ENCODE assay signal across 9 mouse cellular contexts in the genomic region with DNA sequence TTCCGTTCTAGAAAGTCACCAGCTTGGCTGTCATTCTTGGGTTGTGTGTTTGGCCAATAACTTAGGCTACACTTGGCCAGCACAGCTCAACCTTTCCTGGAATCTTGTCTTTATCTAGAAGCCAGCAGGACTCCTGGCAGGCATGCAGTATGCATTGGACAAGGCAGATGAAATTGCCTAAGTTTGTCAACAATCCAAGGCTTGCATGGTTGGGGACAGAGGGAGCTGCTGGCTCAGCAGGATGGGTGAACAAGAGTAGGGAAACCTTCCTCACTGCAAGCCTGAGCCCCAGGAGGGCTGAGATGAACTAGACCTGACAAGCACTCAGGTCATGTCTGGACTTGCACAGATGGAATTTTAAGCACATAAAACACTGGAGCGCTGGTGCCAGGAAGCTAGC.
DNase-seq lines count a peak whose midpoint lies in the region; ATAC-seq and TF ChIP-seq lines count a peak whose summit lies in the region.
"Had no signal": no experiment of that assay in that cellular context is flagged by ENCODE, and none has a peak within 500 bp of the region (broad histone marks: within the 10 kb centered on the region; RNA-seq: fewer than 3 reads in every experiment).

No protein-coding gene starts in this region.

- peak; percentile 69 for ATAC-seq in heart, postnatal 0 days (ENCODE audit: insufficient read depth, low read depth)
- no peak for ATAC-seq in megakaryocyte, adult 5-6 weeks (ENCODE audit: poor library complexity, severe bottlenecking)

- H3K9me3 ChIP-seq in heart, postnatal 0 days (replicated peaks; ENCODE audit: control insufficient read depth, low read length), result no peaks in the 10 kb centered on the region

- H3K4me2 ChIP-seq in heart, postnatal 0 days (ENCODE audit: low read depth, low read length), result no peak overlapping the region

- WGBS in heart, postnatal 0 days, result 43% methylated on average over 2 of the region's 2 CpGs

- TF ChIP-seq EP300 in heart, postnatal 0 days (IDR thresholded peaks at IDR 0.05; ENCODE audit: low read depth), result no peak

- peak overlapping the region; percentile 39; the same call in 1 of the 2 replicates for H3K27ac ChIP-seq in heart, postnatal 0 days (ENCODE audit: low read depth)

- H3K9ac ChIP-seq in heart, postnatal 0 days (replicated peaks; ENCODE audit: low read depth, low read length), result no peak overlapping the region

- no peaks in the 10 kb centered on the region for H3K36me3 ChIP-seq in heart, postnatal 0 days (replicated peaks; ENCODE audit: control insufficient read depth, insufficient read depth, low read length)

- DNase-seq in adrenal gland, adult 2 months, result peak; percentile 73
- no peak for DNase-seq in adrenal gland, adult 18-20 months (ENCODE audit: low spot score in 2 of 2)
- peak; percentile 3 for DNase-seq in thymus, postnatal 4 days
- no peak for DNase-seq in thymus, postnatal 25 days
- peak; percentile 36 for DNase-seq in heart, postnatal 0 days (ENCODE audit: low spot score)
- DNase-seq in skeletal muscle tissue, adult 2 months (ENCODE audit: low read depth, low spot score), result peak; percentile 89
- no peak for DNase-seq in c-Kit-positive CD71-positive TER-119-positive erythroid progenitor cells, embryonic 14.5 days (ENCODE audit: low spot score)
- DNase-seq: thymus, adult 2 months had no signal

- no peak for TF ChIP-seq CTCF in heart, postnatal 0 days (IDR thresholded peaks at IDR 0.05; ENCODE audit: low read depth)

- peaks cover 23% of the 10 kb centered on the region for H3K4me1 ChIP-seq in heart, postnatal 0 days (ENCODE audit: control insufficient read depth, insufficient read depth)

- no peak overlapping the region for H3K4me3 ChIP-seq in heart, postnatal 0 days (ENCODE audit: low read depth, low read length)

- no peaks in the 10 kb centered on the region for H3K27me3 ChIP-seq in heart, postnatal 0 days (ENCODE audit: control insufficient read depth, insufficient read depth, low read length)

Comparison
In these comparisons a context has a peak if more than half of its experiments do, and no peak if none do; other contexts are left out.
1. DNase-seq: peak in adrenal gland, adult 2 months (single experiment), thymus, postnatal 4 days (single experiment), heart, postnatal 0 days (single experiment) and skeletal muscle tissue, adult 2 months (single experiment); none in adrenal gland, adult 18-20 months (0 of 2), thymus, postnatal 25 days (single experiment) and c-Kit-positive CD71-positive TER-119-positive erythroid progenitor cells, embryonic 14.5 days (single experiment).